Mouse (Mus musculus) lung, postnatal 0 days (tissue): ENCODE data around the gene Snapc5.

Source experiments
- CTCF ChIP-seq: IDR thresholded peaks from 2 replicates; pipeline ENCODE4 v1.5.1; 2016; ENCODE audit warnings: antibody characterized with exemption, mild to moderate bottlenecking
- EP300 ChIP-seq: IDR thresholded peaks from 2 replicates; pipeline ENCODE4 v1.6.1; 2016; ENCODE audit warnings: antibody characterized with exemption, mild to moderate bottlenecking, control low read depth

DNA sequence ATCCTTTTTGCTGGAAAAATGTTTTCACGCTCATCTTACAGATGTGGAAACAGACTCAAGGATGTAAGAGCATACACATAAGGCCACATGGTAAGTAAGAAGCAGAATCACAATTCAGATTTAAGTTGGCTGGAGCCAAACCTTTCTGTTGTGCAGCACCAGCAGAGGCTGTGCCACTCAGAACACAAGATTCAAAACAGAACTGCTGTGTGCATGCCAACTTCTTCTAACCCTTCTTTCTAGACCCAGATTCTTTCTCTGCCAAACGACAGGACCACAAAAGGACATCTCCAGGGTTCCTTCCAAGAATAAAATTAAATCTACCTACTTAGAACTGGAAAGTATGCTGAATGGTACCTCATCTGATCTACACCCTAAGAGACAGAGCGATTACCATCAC lies 52.6 kb downstream of the Snapc5 start:
- TF ChIP-seq CTCF (no peak), EP300 (no peak)
